Mouse (Mus musculus) embryonic facial prominence, embryonic 14.5 days (tissue): ENCODE results near the gene Dhx32. TPM values are rescaled to one million over a fixed set of nuclear protein-coding genes. Genes with fewer than 3 reads are reported as not detected.

ENCODE experiments used
- ATAC-seq: fragments of 200-750 bp; cut with Nextera tagmentation; 2 replicates; pipeline ENCODE4 v1.8.0; 2017; ENCODE audit warnings: low read depth, moderate number of reproducible peaks, moderate TSS enrichment
- DNase-seq: peaks from one replicate; pipeline ENCODE4 v3.0.0-alpha.2; 2015; ENCODE audit warnings: low spot score
- H3K27ac ChIP-seq: fragments of 300-500 bp; sonication (generic); replicated peaks from 2 replicates; pipeline ENCODE4 v1.5.1; 2014; ENCODE audit warnings: low read depth, mild to moderate bottlenecking, low read length, moderate library complexity
- H3K27me3 ChIP-seq: fragments of 300-500 bp; sonication (generic); replicated peaks from 2 replicates; pipeline ENCODE4 v1.6.1; 2014; ENCODE audit warnings: low read length; ENCODE audit not compliant: control insufficient read depth, insufficient read depth
- H3K36me3 ChIP-seq: fragments of 300-500 bp; sonication (generic); 2 replicates; pipeline ENCODE4 v1.6.1; 2014; ENCODE audit warnings: low read length, mixed read lengths; ENCODE audit not compliant: control insufficient read depth, insufficient read depth
- H3K4me1 ChIP-seq: fragments of 300-500 bp; sonication (generic); 2 replicates; pipeline ENCODE4 v1.6.1; 2014; ENCODE audit warnings: antibody characterized with exemption, low read length; ENCODE audit not compliant: control insufficient read depth, insufficient read depth
- H3K4me2 ChIP-seq: fragments of 300-500 bp; sonication (generic); 2 replicates; pipeline ENCODE4 v1.6.1; 2014; ENCODE audit warnings: low read depth, mild to moderate bottlenecking, low read length, moderate library complexity, mixed read lengths
- H3K4me3 ChIP-seq: fragments of 300-500 bp; sonication (generic); 2 replicates; pipeline ENCODE4 v1.5.1; 2014; ENCODE audit warnings: low read depth, mild to moderate bottlenecking, low read length
- H3K9ac ChIP-seq: fragments of 300-500 bp; sonication (generic); 2 replicates; pipeline ENCODE4 v1.6.1; 2014; ENCODE audit warnings: low read depth, mild to moderate bottlenecking, low read length, moderate library complexity, mixed read lengths
- H3K9me3 ChIP-seq: fragments of 300-500 bp; sonication (generic); 2 replicates; pipeline ENCODE4 v1.6.1; 2016; ENCODE audit warnings: low read length; ENCODE audit not compliant: control insufficient read depth
- WGBS: fragments of 180-500 bp; shearing (Covaris S2); extraction: QIAGEN DNeasy Blood & Tissue Kit; methylation state at CpG from one replicate; pipeline ENCODE4 v1.1.7; 2014; 5-methylcytosine and 5-hydroxymethylcytosine counted together
- polyA plus RNA-seq: library from polyadenylated mRNA; unstranded; fragments of >200 nt; fragmentation: Nextera tagmentation; extraction: Ambion mirVana; gene quantifications from 2 replicates; pipeline ENCODE4 v1.2.1, GENCODE M21; 2014

Dhx32 gene
- polyA plus RNA-seq, 1 experiment from 2014 or later, result 32.2 TPM

DNA sequence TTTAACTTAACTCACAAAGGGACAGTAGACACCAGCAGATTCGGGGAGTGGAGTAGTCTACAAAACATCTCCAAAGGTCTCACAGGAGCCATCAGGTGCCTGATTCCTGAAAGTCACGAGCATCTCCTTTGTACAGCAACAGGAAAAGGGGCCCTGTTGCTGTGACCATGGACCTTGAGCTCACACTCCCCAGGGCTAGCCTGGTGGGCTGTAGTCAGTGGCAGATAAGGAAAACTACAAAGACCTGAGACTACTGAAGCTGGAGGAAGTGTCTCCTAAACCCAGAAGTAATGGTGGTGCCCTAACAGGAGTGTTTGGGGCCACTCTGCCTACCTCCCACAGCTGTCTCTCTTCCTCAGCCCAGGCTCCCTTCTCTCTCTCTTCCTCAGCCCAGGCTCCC, 18.1 kb downstream of the Dhx32 start:
- no peaks in the 10 kb centered on the region for H3K27me3 ChIP-seq
- H3K4me3 ChIP-seq, result no peak overlapping the region
- ATAC-seq, result no peak
- H3K9ac ChIP-seq, result no peak overlapping the region
- no peak overlapping the region for H3K4me2 ChIP-seq
- no peaks in the 10 kb centered on the region for H3K36me3 ChIP-seq
- no peak overlapping the region for H3K27ac ChIP-seq
- peaks cover 3% of the 10 kb centered on the region; the same call in 1 of the 2 replicates for H3K9me3 ChIP-seq
- H3K4me1 ChIP-seq, result peaks cover 9% of the 10 kb centered on the region; the same call in 1 of the 2 replicates
- 80% methylated on average over 2 of the region's 2 CpGs for WGBS
- DNase-seq, result no peak

DNA sequence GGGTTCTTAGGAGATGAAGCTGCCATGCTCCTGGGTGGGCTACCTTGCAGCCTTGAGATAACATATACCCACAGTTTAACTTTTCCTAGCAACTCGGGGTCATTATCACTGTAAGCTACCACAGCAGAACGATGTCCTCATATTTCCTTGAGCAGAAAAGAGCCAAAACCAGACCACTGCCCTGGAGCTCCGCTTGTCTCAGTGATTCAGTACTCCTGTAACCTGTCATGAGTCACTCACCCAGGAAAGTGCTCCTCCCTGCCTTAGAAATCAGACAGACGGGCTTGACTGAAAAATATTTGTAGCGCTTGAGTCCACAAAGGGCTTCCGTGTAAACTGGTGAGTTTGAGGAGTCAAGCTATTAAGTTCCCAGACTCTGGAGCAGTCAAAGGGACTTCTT, 19.8 kb downstream of the Dhx32 start:
- no peaks in the 10 kb centered on the region for H3K36me3 ChIP-seq
- H3K4me2 ChIP-seq, result no peak overlapping the region
- H3K4me1 ChIP-seq, result peaks cover 10% of the 10 kb centered on the region; the same call in 1 of the 2 replicates
- H3K27ac ChIP-seq, result no peak overlapping the region
- H3K4me3 ChIP-seq, result no peak overlapping the region
- H3K27me3 ChIP-seq, result no peaks in the 10 kb centered on the region
- DNase-seq (no peak), ATAC-seq (no peak)
- no peak overlapping the region for H3K9ac ChIP-seq
- H3K9me3 ChIP-seq, result peaks cover 3% of the 10 kb centered on the region; the same call in 1 of the 2 replicates
- WGBS, result 85% methylated on average over 6 of the region's 6 CpGs

DNA sequence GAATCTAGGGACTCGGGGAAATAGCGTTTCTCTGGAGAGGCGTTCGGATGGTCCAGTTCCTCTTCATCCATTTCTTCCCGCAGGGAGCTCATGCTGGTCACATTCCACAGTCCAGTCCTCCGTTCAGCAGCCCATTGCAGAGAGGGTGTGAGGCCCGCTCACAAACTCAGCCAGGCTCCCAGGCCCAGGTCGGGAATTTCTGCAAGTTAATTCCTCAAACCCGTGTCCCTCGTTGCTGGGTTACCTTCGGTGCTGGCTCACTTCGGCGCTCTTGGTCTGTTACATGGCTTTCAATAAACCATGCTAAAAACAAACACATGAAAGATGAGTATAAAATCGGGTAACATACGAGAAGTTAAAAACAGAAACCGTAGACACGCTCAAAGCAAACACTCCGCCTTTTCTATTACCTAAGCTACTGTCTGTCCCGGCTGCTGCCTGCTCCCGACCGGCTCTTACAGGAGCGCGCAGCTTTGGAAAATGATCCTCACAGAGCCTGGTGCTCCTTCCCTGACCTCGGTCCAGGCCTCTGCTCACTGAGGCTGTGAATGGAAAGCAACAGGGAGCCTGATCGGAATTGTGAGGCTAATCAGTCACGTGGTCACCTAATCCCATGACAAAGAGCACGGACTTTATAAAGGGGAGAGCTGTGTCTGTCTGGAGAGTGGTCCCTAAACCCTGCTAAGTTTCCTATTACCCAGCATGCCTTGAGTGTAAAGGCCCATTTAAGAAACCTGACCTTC, 22.7 kb downstream of the Dhx32 start:
- DNase-seq (peak; percentile 85), ATAC-seq (peak; percentile 94)
- Histone ChIP-seq H3K9me3 (peaks cover 3% of the 10 kb centered on the region; the same call in 1 of the 2 replicates), H3K36me3 (no peaks in the 10 kb centered on the region), H3K4me2 (peak overlapping the region; percentile 46), H3K9ac (peak overlapping the region; percentile 50), H3K4me3 (peak overlapping the region; percentile 14), H3K27ac (no peak overlapping the region; the same call in 1 of the 2 replicates), H3K4me1 (peaks cover 10% of the 10 kb centered on the region; the same call in 1 of the 2 replicates), H3K27me3 (no peaks in the 10 kb centered on the region)
- WGBS, result 10% methylated on average over 27 of the region's 27 CpGs

DNA sequence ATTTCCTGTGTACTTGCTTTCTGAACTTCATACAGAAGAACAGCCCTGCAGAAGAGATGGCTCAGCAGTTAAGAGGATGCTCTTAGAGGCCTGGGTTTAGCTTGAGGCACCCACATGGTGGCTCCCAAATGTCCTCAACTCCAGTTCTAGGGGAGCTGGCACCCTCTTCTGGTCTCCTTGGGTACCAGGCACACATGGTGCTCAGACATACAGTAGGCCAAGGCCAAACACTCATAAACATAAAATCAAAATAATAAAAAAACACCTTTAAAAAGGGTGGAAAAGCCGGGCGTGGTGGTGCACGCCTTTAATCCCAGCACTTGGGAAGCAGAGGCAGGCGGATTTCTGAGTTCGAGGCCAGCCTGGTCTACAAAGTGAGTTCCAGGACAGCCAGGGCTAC, 23.8 kb downstream of the Dhx32 start:
- no peaks in the 10 kb centered on the region for H3K27me3 ChIP-seq
- H3K36me3 ChIP-seq, result no peaks in the 10 kb centered on the region
- WGBS, result 92% methylated on average over 5 of the region's 5 CpGs
- no peak overlapping the region for H3K9ac ChIP-seq
- peaks cover 10% of the 10 kb centered on the region; the same call in 1 of the 2 replicates for H3K4me1 ChIP-seq
- H3K4me2 ChIP-seq, result no peak overlapping the region
- ATAC-seq (no peak), DNase-seq (no peak)
- H3K4me3 ChIP-seq, result no peak overlapping the region
- H3K9me3 ChIP-seq, result peaks cover 3% of the 10 kb centered on the region; the same call in 1 of the 2 replicates
- no peak overlapping the region for H3K27ac ChIP-seq

DNA sequence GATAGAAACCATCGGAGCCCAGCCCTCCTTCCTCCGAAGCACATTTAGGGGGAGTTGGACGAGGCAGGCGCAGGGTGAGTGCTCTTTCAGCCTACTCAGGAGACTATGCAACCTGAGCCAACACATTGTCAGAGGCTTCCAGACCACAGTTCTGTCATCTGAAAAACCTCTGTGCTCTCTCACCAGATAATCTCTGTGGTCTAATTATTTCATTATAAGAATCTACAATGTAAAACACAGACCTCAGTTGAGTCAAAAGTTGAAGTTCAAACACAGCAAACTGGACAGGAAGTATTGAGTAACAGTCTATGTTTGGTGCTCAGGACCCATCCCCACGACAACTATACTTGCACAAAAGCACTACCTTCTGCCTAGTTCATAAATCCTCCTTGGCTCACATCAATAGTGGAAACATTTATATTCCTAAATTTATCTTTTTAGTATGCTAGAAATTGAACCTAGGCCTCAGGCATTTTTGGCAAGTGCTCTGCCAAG, 24.5 kb downstream of the Dhx32 start:
- peaks cover 10% of the 10 kb centered on the region; the same call in 1 of the 2 replicates for H3K4me1 ChIP-seq
- H3K4me2 ChIP-seq, result no peak overlapping the region
- DNase-seq (peak; percentile 41), ATAC-seq (no peak)
- WGBS, result 49% methylated on average over 5 of the region's 5 CpGs
- H3K4me3 ChIP-seq, result no peak overlapping the region
- no peaks in the 10 kb centered on the region for H3K36me3 ChIP-seq
- H3K9me3 ChIP-seq, result peaks cover 3% of the 10 kb centered on the region; the same call in 1 of the 2 replicates
- H3K27ac ChIP-seq, result no peak overlapping the region
- H3K9ac ChIP-seq, result no peak overlapping the region
- no peaks in the 10 kb centered on the region for H3K27me3 ChIP-seq

DNA sequence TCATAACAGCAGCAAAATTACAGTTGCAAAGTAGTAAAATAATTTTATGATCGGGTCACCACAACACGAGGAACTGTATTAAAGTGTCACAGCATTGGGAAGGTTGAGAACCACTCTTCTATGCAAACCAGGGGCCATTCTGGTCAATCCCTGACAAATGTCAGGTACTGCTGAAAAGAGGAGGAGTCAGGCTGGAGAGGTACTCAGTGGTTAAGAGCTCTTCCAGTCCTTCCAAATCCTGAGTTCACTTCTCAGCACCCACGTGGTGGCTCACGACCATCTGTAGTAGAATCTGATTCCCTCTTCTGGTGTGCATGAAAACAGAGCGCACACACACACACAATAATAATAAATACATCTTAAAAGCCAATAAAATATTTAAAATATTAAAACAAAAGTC, 31.4 kb downstream of the Dhx32 start:
- Histone ChIP-seq H3K27me3 (no peaks in the 10 kb centered on the region), H3K4me3 (no peak overlapping the region), H3K9me3 (no peaks in the 10 kb centered on the region), H3K9ac (no peak overlapping the region), H3K4me1 (no peaks in the 10 kb centered on the region), H3K4me2 (no peak overlapping the region), H3K36me3 (0 out of 2 replicates have a peak, but pooled peaks cover 3% of the 10 kb centered on the region), H3K27ac (no peak overlapping the region)
- WGBS, result 85% methylated on average over 5 of the region's 5 CpGs
- DNase-seq, result no peak
- no peak for ATAC-seq

DNA sequence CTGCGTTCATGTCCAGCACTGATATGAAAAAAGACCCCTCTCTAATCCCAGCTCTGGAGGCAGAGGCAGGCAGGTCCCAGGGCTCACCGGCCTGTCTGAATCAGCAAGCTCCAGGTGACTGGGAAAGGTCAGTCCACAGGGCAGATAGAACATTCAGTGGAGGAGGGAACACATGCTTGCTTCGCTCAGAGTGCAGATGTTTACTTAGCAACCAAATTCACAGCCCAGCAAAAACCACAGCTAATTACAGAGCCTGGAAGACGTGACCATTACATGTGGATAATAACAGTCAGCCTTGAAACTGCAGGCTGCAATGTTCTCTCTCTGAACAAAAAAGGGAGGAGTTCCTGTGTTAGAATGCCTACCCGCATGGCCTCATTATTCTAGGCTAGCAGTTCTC, 31.9 kb downstream of the Dhx32 start:
- Histone ChIP-seq H3K9me3 (no peaks in the 10 kb centered on the region), H3K27ac (no peak overlapping the region), H3K27me3 (no peaks in the 10 kb centered on the region), H3K4me3 (no peak overlapping the region), H3K9ac (no peak overlapping the region), H3K4me2 (no peak overlapping the region), H3K4me1 (no peaks in the 10 kb centered on the region), H3K36me3 (0 out of 2 replicates have a peak, but pooled peaks cover 3% of the 10 kb centered on the region)
- no peak for ATAC-seq
- peak; percentile 62 for DNase-seq
- 57% methylated on average over 5 of the region's 5 CpGs for WGBS

- H3K27me3 ChIP-seq, result no peaks in the 10 kb centered on the region
- no peak overlapping the region for H3K9ac ChIP-seq
- no peak overlapping the region for H3K4me2 ChIP-seq
- H3K9me3 ChIP-seq, result no peaks in the 10 kb centered on the region
- H3K4me3 ChIP-seq, result no peak overlapping the region
- H3K27ac ChIP-seq, result no peak overlapping the region
- 78% methylated on average over 14 of the region's 14 CpGs for WGBS
- 0 out of 2 replicates have a peak, but pooled peaks cover 3% of the 10 kb centered on the region for H3K36me3 ChIP-seq
- ATAC-seq (no peak), DNase-seq (no peak)
- no peaks in the 10 kb centered on the region for H3K4me1 ChIP-seq
Observed at GRCm38 (mm10) chr7:133748753-133749152, 33.8 kb downstream of the Dhx32 start.
